Mouse (Mus musculus) embryo, embryonic 10.5 days (tissue): Measurements from ENCODE around the gene Hs2st1.
"Not testable (repeated sequence)": the region's sequence is repeated elsewhere in the genome, so short reads cannot be mapped to it uniquely, and the experiment has no call there.

Experiments
- DNase-seq: peaks from one replicate; pipeline ENCODE4 v3.0.0-alpha.2; 2015; ENCODE audit warnings: low spot score

Hs2st1 gene

DNA sequence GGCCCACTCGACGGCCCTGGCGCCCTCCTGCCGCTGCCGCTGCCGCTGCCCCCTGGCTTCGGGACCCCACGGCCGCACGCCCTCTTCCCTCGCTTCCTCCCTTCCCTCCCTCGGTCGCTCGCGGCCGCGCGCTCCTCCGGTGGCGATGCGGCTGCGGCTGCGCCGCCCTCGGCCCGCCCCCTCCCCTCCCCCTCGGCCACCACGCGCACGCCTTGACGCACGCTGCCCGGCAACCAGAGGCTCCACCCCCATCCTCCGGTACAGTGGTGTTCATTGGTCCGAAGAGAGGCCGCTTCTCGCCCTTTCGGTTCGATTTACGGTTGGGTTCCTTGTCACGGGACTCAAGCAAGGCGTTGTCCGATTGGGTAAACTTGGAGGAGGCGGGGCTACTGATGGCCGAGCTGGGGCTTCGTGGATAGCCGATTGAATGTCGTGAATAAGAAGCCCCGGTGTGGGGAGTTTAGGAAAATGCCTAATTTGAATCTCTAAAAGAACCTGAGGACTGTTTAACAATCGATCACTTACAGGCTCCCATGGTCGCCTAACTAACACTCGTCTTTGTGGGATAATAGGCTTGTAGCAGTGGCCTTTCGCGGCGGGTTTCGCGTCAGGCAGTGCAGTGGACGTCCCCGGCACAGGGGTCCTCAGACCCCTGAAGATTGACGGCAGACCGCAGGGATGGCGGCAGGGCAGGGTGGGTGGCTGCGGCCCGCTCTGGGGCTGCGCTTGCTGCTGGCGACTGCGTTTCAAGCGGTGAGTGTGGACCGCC, at the start of gene Hs2st1, which contains the start of gene Selenof:
Hs2st1 (minus strand) TSS at position 135 of the 769 bp plus-strand sequence.
Selenof (plus strand) TSS at position 258 of the 769 bp plus-strand sequence.
- peak; percentile 100 for DNase-seq

DNA sequence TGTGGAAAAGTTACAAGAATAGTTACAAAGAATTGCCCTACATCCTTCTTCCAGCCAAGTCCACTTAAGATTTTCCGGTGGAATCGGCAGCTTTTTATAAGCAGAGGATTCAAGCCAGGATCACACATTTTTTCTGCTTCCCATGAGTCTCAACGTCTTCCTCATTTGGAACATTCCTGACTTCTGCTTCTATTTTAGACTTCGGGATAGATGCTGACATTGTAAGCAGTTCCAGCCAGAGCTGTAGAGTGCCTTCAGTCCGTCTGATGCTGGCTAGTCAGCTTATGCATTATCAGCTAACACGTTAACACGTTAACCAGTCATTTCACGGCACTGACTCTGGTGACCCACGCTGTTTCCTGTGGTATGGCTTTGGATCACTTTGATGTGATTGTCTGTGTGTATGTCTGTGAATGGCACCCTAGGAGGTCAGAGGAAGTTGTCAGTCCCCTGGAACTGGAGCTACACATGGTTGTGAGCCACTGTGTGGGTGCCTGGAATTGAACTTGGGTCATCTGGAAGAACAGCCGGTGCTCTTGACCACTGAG, 47.7 kb upstream of the Hs2st1 start:
- DNase-seq, result no peak

DNA sequence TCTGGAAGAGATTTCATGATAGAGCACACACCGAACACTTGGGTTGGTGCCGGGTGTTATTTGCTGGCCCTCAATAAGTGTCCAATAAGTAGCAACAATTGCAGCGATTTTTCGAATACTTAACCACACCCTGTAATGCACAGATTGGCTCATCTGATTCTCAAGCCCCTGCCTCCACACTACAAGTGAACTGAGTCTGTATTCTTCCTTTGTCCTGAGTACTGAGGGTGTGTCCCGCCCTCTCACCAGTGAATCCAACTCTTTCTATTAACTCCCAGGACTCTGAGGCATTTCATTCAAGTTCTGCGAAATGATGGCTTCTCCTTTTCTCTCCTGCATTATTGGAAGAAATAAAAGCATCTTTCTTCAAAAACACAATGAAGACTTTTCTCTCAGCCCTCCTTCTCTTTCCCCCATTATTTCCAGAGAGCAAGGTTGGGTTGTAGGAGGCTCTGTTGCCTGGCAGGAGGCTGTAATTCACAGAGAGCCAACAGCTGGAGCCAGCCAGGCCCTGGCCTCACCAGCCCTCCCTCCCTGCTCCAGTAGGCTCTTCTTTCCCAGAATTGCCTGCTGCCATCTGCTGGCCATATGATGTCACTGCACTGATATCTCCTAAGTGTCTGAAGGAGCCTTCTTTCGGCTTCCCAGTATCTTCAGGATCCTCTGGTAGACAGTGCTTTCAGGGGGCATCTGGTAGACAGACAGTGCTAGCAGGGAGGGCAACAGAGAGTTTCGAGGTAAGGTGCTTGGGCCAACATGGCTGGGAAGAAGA, 46.9 kb upstream of the Hs2st1 start:
- peak; percentile 94 for DNase-seq

DNA sequence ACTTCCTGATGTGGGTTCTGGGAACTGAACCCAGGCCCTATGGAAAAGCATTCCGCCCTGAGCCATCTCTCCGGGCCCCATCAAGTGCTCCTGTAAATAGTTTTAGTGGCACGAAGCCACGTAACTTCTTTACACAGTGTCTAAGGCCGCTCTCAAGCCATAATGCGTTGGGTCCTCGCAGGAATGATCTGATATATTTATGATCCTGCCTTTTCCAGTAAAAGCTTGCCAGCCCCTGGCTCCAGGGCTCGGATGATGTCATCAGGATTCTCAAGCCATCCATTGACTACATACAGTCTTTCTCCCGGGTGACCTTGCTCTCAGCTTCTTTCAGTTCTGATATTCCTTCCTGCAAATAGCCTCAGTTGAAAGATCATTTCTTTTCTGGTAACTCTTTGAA, 45.5 kb upstream of the Hs2st1 start:
- DNase-seq, result no peak

DNA sequence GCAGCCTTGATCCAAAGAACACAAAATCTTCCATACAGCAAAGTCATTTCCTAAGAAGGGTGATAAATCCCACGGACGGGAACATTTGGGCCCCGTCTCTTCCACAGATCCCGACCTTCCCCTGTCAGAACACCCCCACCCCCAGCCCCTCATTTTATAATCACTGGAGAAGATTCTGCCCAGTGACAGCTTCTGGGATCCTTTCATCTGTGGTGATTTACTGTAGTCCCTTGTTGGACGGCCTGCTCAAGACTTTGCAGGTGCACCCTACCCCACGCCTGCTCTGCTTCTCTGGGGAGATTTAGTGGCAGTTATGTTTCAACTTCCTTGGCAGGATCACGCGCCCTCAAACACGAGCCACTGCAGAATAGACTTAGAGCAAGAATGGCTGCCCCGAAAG, 44.7 kb upstream of the Hs2st1 start:
- DNase-seq, result no peak

DNA sequence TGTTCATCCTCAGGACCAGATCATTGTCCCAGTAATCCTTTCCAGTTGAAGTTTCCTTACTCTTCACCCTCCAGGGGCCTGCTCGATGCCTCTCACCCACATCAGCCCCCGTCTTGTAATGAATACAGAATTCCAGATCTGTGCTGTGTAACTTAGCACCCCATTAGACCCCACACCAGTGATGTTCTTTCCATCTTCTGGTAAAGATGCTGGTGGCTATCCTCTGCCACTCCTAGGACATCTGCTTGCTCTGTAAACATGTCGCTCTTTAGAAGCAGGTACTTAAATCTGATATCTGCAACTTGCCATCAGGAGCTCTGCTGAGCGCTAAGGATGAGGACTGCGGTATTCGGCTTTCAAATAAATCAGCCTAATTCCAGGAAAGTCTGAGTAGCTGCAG, 44.3 kb upstream of the Hs2st1 start:
- DNase-seq, result no peak

DNA sequence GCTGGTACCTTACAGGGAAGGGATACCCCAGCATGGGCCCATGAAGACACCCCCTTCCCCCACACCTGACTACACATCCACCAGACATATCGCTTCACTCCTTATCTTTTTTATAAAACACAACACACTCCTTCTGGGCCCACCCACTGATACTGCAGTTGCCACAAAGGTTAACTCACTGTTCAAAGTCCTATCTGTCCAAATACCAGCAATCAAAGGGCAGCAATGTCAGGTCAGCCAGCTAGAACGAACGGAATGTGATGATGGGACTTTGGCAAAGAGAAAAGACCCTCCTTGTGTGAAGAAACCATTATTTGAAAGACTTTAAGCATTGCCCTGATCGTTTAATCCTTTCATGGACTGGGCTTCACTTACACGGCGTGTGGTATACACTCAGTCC, 42.4 kb upstream of the Hs2st1 start:
- DNase-seq, result no peak

DNA sequence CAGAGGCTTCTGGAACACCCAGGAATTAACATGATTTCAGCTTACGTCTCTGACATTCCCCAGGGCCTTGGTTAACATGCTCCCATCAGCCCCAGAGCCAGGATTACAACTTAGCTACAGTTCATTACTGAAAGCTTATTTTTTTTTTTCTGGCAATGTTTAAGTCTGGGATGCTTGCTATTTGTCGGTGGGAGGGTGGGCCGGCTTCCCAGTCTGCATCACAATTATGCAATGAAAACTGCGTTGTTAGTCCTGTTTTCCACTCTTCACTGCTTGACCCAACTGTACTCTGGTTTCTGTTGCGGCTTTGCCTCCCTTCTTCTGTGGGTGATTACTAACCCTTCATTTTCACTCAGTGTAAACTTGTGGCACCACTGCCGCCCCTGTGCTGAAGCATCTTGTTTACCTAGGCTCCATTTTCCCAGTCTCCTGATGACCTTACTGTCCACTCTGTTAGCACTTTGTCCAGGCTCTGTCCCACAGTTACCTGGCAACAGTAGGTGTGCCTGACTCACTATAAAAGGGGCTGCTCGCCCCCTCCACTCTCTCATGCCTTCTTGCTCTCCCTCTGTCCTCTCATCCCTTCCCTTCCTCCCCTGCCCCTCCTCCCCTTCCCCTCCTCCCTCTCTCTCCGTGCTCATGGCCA, 41.8 kb upstream of the Hs2st1 start:
- DNase-seq, result no peak

DNA sequence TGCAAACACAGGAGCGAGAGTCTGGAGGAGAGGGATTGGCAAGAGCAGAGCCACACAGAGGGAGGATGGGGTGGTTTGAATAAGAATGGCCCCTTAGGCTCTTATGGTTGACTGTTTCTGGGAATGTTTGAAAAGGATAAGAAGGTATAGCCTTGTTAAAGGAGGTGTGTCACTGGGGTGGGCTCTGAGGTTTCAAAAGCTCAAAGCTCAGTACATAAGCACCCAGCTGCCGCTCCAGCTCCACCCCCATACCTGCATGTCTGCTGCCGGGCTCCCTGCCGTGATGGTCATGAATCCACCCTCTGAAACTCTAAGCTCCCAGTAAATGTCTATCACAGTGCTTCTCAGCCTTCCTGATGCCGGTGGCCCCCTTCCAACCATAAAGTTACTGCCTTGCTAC, 40.8 kb upstream of the Hs2st1 start:
- DNase-seq, result no peak

DNA sequence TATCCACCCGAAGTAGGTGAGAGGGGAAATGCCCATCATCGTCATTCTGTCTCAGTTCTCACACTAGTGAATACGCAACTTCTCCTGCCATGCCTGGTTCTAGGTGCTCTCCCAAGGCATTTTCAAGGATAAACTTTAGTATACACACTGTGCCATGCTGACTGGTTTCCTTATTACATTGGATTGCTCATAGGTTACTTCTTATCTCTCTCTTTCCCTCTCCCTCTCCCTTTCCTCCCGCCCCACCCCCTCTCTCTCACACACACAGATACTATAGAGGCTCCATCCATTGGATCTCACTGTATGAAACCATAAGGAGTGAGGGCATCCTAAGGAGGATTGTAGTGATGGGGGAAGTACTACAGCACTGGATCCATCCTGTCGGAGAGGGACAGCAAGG, 38.1 kb upstream of the Hs2st1 start:
- DNase-seq, result no peak

DNA sequence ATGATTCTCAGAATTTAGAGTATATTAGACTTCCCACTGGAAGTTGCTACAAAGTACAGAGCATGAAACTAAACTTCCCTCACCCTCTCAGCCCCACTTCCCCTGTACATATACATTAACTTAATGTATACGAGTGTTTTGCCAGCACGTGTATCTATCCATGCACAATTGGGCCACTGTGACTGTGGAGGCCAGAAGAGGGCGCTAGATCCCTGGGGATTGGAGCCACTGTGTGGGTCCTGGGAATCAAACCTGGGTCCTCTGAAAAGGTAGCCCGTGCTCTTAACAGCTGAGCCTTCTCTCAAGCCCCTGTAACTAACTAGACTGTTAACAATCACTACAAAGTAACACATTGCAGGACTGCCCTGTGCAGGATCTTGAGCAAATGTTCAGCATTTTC, 36.5 kb upstream of the Hs2st1 start:
- no peak for DNase-seq

DNA sequence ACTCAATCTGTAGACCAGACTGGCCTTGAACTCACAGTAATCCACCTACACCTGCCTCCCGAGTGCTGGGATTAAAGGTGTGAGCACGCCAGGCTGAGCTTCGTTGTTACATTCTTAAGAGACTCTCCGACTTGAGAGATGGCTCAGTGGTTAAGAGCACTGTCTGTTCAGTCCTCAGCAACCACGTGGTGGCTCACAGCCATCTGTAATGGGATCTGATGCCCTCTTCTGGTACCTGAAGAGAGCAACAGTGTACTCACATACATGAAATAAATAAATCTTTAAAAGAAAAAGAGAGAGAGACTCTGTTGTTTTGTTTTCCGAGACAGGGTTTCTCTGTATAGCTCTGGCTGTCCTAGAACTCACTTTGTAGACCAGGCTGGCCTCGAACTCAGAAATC, 35.8 kb upstream of the Hs2st1 start:
- not testable (repeated sequence) for DNase-seq

DNA sequence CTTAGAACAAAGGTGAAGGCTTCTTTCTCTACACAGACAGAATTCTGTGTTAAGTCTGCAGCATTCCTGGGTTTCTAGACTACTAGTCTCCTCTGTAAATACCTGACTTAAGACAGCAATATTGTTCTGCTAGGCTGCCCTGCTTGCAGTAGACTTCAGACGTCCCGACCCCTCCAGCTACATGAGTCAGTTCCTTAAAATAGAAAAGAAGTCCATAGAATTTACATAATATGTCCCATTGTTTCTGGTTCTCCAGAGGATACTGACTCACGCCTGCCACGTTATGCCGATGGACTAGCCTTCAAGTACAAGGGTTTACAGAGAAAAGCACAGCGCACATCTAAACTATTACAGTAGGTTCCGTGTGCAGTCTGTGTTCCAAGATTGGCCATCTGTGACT, 34.2 kb upstream of the Hs2st1 start:
- no peak for DNase-seq

DNA sequence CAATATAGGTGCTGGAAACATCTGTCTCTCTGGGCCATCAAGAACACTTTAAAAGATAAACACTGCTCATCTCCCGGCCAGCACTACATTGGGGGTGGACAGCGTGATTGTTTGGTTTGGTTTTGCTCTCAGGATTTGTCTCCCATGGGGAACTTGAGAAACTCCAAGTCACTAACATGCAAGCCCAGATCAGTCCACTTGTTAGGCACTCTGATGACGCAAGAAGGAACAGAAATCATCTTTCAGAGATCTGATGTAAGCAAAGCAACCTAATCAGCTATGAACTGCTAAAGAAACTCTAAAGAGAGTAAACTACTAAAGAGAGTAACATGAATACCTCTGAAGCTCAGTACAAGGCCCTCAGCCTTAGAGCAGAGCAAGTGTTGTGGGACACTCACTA, 33.6 kb upstream of the Hs2st1 start:
- DNase-seq, result no peak

DNA sequence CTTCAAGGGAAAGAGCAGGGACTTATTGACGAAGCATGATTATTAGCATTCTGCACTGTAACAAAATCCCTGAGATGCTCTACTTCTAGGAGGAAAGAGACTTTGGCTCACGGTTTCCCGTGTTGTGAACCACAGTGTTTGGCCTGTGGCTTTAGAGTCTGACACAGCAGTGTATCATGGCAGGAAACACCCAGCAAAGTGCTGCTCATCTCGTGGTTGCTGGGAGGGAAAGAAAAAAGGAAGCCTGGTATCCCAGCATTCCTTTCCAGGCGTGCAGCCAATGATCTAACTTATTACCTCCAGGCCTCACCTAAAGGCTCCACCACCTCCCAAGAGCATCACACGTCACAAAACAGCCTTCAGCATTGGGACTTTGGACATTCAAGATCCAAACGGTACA, 32.8 kb upstream of the Hs2st1 start:
- no peak for DNase-seq

DNA sequence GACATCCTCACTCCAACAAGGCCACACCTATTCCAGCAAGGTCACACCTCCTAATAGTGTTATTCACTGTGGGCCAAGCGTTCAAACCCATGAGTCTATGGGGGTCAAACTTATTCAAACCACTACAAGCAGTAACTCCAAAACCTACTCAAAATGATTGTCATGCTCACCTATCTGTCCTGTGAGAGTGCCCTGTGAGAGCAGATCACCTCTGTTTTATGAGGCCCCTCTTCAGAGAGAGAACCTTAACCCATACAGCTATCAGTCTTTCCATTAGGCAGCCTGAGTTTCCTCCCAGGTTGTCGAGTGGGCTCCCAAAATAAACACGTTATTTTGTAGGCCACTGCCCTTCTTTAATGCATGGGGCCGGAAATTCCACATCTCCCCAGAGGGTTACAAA, 32.4 kb upstream of the Hs2st1 start:
- DNase-seq, result no peak

DNA sequence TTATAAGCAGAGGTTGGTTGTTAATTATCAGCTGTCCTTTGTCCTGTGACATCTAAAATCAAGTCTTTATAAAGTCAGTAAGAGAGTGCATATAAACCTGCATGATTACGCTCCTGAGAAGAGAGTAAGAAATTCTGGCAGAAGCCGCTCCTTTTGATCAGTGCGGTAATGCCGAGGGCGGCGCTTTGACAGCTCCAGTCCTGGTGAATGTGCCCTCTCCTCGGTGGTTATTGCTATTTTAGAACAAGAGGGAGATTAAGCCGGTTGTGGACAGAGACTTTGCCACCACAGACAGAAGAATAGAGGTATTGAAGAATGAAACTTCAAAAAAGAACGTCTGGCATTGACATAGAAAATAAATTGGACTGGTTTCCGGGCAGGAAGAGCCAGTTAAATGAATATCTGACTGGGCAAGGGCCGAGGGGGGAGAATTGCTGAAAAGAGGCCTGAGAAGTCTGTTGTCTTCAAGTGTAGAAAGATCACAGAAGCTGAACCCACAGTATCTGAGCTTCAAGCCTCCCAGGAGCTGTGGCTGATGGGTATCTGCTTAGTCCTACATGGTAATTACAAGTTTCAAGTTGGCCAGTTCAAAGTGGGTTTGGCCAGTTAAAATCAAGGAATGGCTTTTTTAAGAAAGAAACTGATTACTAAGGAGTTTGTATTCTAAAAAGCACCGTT, 27.9 kb upstream of the Hs2st1 start:
- DNase-seq, result no peak

DNA sequence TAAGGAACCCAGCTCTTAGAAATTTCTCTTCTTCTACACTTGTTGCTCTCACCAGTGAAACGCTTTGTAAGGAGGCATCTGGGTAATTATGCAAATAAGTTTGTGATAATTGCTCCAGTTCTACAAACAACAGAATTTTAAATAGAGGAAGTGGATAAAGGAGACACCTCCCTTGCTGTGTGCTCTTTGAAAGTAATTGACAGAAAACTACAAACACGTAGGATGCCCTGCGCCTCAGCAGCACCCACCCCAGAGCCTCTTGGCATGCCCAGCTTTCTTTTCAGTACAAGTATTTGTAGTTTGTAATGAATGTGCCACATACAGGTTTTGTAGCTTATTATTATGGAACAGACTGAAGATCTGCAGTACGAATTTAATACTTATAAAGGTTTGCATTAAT, 27.1 kb upstream of the Hs2st1 start:
- no peak for DNase-seq

DNA sequence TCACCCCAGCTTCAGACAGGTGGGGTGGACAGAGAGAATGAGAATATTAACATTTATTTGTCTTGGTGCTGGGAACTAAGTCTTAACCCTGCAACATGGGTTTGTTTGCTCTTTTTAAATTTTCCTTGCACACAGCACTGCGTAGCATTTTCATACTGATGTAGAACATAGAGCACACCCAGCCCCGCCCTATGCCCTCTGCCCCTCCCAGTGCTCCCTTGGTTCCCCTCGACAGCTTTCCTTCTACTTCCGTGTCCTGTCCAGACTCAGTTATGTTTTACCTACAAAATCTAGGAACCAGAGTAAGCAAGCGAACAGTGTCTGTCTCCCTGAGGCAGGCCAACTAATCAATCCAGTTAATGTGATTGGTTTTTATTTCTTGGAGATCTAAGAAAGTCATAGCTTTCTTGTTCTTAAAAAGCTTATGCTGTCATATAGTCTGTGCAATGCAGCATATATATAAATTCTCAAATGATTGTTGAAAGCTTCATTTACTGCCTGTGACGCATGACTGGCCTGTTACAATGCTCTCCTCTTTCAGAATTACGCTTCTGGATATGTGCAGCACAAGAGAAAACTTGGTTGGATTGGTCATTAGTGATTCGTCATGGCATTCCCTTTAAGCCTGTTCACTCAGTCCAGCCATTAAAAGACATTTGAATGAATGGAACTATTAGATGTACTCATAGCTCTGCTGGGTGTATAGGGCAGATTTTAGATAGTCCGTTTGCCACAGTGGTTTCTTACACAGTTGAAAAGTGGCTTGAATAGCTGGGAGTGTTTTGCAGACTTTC, 23.2 kb upstream of the Hs2st1 start:
- DNase-seq, result no peak

DNA sequence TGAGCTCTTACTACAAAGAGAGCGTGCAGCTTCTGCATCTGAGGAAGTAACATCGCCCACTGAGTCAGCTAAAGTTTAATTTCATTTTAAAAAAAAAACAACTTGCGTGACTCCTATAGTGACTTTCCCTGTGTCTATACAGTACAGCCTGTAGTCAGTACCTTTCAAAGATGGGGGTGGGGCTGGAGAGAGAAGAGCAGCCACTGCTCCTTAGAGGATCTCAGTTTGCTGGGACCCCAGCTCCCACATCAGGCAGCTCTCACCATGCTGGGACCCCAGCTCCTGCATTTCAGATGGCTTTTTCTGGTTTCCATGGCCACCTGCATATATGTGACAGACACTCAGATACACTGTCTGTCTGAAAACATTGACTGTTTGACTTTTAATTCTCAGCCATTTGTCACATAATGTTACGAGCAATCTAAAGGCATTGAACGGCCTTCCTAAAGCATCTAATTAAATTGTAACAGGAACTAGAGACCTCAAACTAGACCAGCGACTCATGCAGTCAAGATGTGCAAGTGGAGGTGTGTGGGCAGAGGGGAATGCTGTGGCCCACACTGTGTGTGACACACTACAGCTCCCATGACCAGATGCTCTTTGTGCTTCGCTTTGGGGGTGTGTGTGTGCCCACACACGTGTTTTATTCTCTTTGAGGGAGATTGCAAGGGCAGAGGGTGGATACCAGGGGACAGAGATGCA, 19.4 kb upstream of the Hs2st1 start:
- no peak for DNase-seq

DNA sequence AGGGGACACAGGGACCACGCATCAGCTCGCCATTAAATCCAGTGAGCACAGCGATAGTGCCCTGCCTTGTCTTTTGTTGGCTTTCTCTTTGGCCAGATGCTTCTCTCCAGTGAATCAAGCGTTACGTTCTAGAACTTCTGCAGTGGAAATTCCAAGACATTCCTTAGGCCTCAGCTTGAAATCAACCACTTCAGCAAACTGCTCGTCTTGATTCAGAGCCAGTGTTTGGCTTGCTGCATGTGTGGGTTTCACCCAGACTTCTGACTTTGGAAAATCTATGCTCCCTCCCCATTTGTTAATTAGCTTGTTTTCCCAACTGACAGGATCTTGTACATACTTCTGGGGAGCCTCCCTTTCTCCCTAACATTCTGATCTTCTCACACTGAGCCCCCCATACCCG, 16.8 kb upstream of the Hs2st1 start:
- DNase-seq, result no peak
